Comparison of ENCODE assay signal across 12 mouse cellular contexts in genomic region chr5:124184191-124184590, GRCm38 (mm10).
DNase-seq lines count a peak whose midpoint lies in the region; ATAC-seq and TF ChIP-seq lines count a peak whose summit lies in the region.
"Had no signal": no experiment of that assay in that cellular context is flagged by ENCODE, and none has a peak within 500 bp of the region (broad histone marks: within the 10 kb centered on the region; RNA-seq: fewer than 3 reads in every experiment).

No protein-coding gene starts in this region.

- TF ChIP-seq CTCF in left cerebral cortex, adult 2 months (IDR thresholded peaks at IDR 0.05) = no peak

- WGBS in hindbrain, embryonic 12.5 days = 86% methylated on average over 3 of the region's 3 CpGs
- WGBS in midbrain, embryonic 16.5 days = 48% methylated on average over 3 of the region's 3 CpGs

- peaks cover 2% of the 10 kb centered on the region; the same call in 1 of the 2 replicates for H3K27me3 ChIP-seq in hindbrain, embryonic 12.5 days
- no peaks in the 10 kb centered on the region for H3K27me3 ChIP-seq in midbrain, embryonic 16.5 days (ENCODE audit: control insufficient read depth, insufficient read depth, low read depth, low read length)
- H3K27me3 ChIP-seq: liver, embryonic 15.5 days had no signal

- no peaks in the 10 kb centered on the region for H3K36me3 ChIP-seq in hindbrain, embryonic 12.5 days
- no peaks in the 10 kb centered on the region for H3K36me3 ChIP-seq in midbrain, embryonic 16.5 days (ENCODE audit: control insufficient read depth, insufficient read depth, low read length)
- H3K36me3 ChIP-seq: liver, embryonic 15.5 days had no signal

- peak overlapping the region; percentile 99 for H3K27ac ChIP-seq in left cerebral cortex, adult 2 months
- no peak overlapping the region for H3K27ac ChIP-seq in hindbrain, embryonic 12.5 days
- H3K27ac ChIP-seq in midbrain, embryonic 16.5 days (ENCODE audit: low read length) = peak overlapping the region; percentile 88
- H3K27ac ChIP-seq: kidney, postnatal 0 days; liver, embryonic 15.5 days had no signal

- peak; percentile 23 for DNase-seq in cerebellum, adult 11-12 months
- DNase-seq in cerebellum, postnatal 14 days = no peak
- no peak for DNase-seq in left cerebral cortex, adult 2 months (ENCODE audit: extremely low spot score in 1 of 2, low spot score in 2 of 2)
- DNase-seq in left cerebral cortex, adult 11 months (ENCODE audit: low spot score) = no peak
- DNase-seq in right cerebral cortex, postnatal 4 days = no peak
- no peak for DNase-seq in spleen, adult 18-20 months
- DNase-seq: cerebellum, postnatal 36 days had no signal

- intact Hi-C loops in left cerebral cortex, adult 2 months (cut with DNase I) = loop anchor here (2.0 kb wide), 1 partner anchor 17 kb away; no protein-coding TSS in a partner anchor

- no peak for ATAC-seq in hindbrain, embryonic 12.5 days (ENCODE audit: low FRiP score)
- ATAC-seq in midbrain, embryonic 16.5 days = no peak
- ATAC-seq: activated CD4-positive, CD25-positive, alpha-beta regulatory T cell, adult 4 months had no signal

- peak overlapping the region; percentile 46 for H3K9ac ChIP-seq in hindbrain, embryonic 12.5 days
- peak overlapping the region; percentile 71 for H3K9ac ChIP-seq in midbrain, embryonic 16.5 days (ENCODE audit: low read depth, low read length)
- H3K9ac ChIP-seq: liver, embryonic 15.5 days had no signal

- H3K4me1 ChIP-seq in hindbrain, embryonic 12.5 days = peaks cover 44% of the 10 kb centered on the region
- H3K4me1 ChIP-seq in midbrain, embryonic 16.5 days (ENCODE audit: control insufficient read depth, insufficient read depth, low read length) = peaks cover 55% of the 10 kb centered on the region

- peak overlapping the region; percentile 51 for H3K4me2 ChIP-seq in hindbrain, embryonic 12.5 days (replicated peaks)
- H3K4me2 ChIP-seq in midbrain, embryonic 16.5 days (ENCODE audit: low read length) = peak overlapping the region; percentile 69
- H3K4me2 ChIP-seq: liver, embryonic 15.5 days had no signal

- H3K4me3 ChIP-seq in left cerebral cortex, adult 2 months = peak overlapping the region; percentile 54
- H3K4me3 ChIP-seq in hindbrain, embryonic 12.5 days = peak overlapping the region; percentile 21; the same call in 1 of the 2 replicates
- peak overlapping the region; percentile 35 for H3K4me3 ChIP-seq in midbrain, embryonic 16.5 days (ENCODE audit: low read depth, low read length)
- H3K4me3 ChIP-seq: liver, embryonic 15.5 days had no signal

- H3K9me3 ChIP-seq in hindbrain, embryonic 12.5 days (replicated peaks) = no peaks in the 10 kb centered on the region
- no peaks in the 10 kb centered on the region for H3K9me3 ChIP-seq in midbrain, embryonic 16.5 days (replicated peaks; ENCODE audit: control insufficient read depth, low read length, poor library complexity, severe bottlenecking)
- H3K9me3 ChIP-seq: liver, embryonic 15.5 days had no signal
